Mouse (Mus musculus) testis, adult 2 months (tissue): ENCODE measurements around the gene Pcnx2.

Experiments used
- CTCF ChIP-seq: fragments of 200-500 bp; IDR thresholded peaks from 2 replicates; pipeline ENCODE4 v1.5.1; 2012; ENCODE audit warnings: low read depth, mild to moderate bottlenecking, inconsistent platforms, low read length, moderate library complexity; ENCODE audit not compliant: control insufficient read depth, insufficient read depth, insufficient replicate concordance
- POLR2A ChIP-seq: fragments of 200-500 bp; IDR thresholded peaks from 2 replicates; pipeline ENCODE4 v1.6.1; 2012; ENCODE audit warnings: low read depth, mild to moderate bottlenecking, inconsistent platforms, low read length, moderate library complexity; ENCODE audit not compliant: control insufficient read depth

GRCm38 (mm10) chr8:125722675-125723074, 175.4 kb downstream of the Pcnx2 start:
- no peak for TF ChIP-seq CTCF
- TF ChIP-seq POLR2A, result no peak
